Mouse (Mus musculus) midbrain, embryonic 12.5 days (tissue): ENCODE data around the gene Mcpt8. TPM values are rescaled to one million over a fixed set of nuclear protein-coding genes. Genes with fewer than 3 reads are reported as not detected.
"Not testable (repeated sequence)": the region's sequence is repeated elsewhere in the genome, so short reads cannot be mapped to it uniquely, and the experiment has no call there.

Source experiments
- ATAC-seq: fragments of 200-750 bp; cut with Nextera tagmentation; 2 replicates; pipeline ENCODE4 v1.8.0; 2017; ENCODE audit warnings: low read depth, moderate TSS enrichment, moderate library complexity; ENCODE audit not compliant: low FRiP score
- H3K27ac ChIP-seq: fragments of 300-500 bp; sonication (generic); replicated peaks from 2 replicates; pipeline ENCODE4 v1.5.1; 2016; ENCODE audit warnings: mild to moderate bottlenecking
- H3K27me3 ChIP-seq: fragments of 300-500 bp; sonication (generic); 2 replicates; pipeline ENCODE4 v1.6.1; 2016; ENCODE audit warnings: mild to moderate bottlenecking
- H3K36me3 ChIP-seq: fragments of 300-500 bp; sonication (generic); 2 replicates; pipeline ENCODE4 v1.6.1; 2016
- H3K4me1 ChIP-seq: fragments of 300-500 bp; sonication (generic); 2 replicates; pipeline ENCODE4 v1.6.1; 2016
- H3K4me2 ChIP-seq: fragments of 300-500 bp; sonication (generic); replicated peaks from 2 replicates; pipeline ENCODE4 v1.6.1; 2016; ENCODE audit warnings: mild to moderate bottlenecking, moderate library complexity
- H3K4me3 ChIP-seq: fragments of 300-500 bp; sonication (generic); 2 replicates; pipeline ENCODE4 v1.5.1; 2016; ENCODE audit warnings: mild to moderate bottlenecking
- H3K9ac ChIP-seq: fragments of 300-500 bp; sonication (generic); replicated peaks from 2 replicates; pipeline ENCODE4 v1.6.1; 2016; ENCODE audit warnings: mild to moderate bottlenecking, moderate library complexity
- H3K9me3 ChIP-seq: fragments of 300-500 bp; sonication (generic); 2 replicates; pipeline ENCODE4 v1.6.1; 2016; ENCODE audit warnings: mild to moderate bottlenecking
- WGBS: fragments of 180-500 bp; shearing (Covaris S2); methylation state at CpG from one replicate; pipeline ENCODE4 v1.1.7; 2016; 5-methylcytosine and 5-hydroxymethylcytosine counted together
- microRNA-seq: library from miRNA; unstranded; fragments of <30 nt; microRNA quantifications from one replicate; pipeline ENCODE4, GENCODE M21; 2017
- polyA plus RNA-seq: library from polyadenylated mRNA; unstranded; fragments of >200 nt; fragmentation: Nextera tagmentation; extraction: Ambion mirVana; gene quantifications from 2 replicates; pipeline ENCODE4 v1.2.1, GENCODE M21; 2016

Gene Mcpt8
- polyA plus RNA-seq, 1 experiment from 2014 or later = not detected

DNA sequence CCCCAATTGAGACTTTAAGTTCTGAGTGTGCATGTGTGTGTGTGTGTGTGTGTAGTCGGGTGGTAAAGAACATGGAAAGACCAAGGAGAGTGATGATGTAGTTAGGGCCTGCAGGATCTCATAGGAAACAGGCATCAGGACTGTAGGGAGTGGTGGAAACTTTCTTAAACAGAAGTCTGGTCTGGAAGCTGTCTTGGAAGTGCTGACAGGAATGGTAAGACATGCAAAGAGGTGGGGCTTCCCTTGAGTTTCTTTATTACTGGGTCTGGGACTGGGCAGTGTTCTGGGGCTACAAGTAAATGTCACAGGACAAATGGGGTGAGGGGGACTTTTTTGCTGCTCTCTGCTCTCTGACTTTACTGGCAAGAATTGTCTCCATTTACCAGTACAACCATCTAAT lies 12.5 kb upstream of the Mcpt8 start:
- H3K9me3 ChIP-seq = no peaks in the 10 kb centered on the region
- H3K27me3 ChIP-seq = no peaks in the 10 kb centered on the region
- H3K4me1 ChIP-seq = no peaks in the 10 kb centered on the region
- ATAC-seq = no peak
- no peak overlapping the region for H3K4me3 ChIP-seq
- no peak overlapping the region for H3K4me2 ChIP-seq
- WGBS = 75% methylated on average over 1 of the region's 1 CpGs
- H3K9ac ChIP-seq = no peak overlapping the region
- H3K36me3 ChIP-seq = no peaks in the 10 kb centered on the region
- no peak overlapping the region for H3K27ac ChIP-seq

DNA sequence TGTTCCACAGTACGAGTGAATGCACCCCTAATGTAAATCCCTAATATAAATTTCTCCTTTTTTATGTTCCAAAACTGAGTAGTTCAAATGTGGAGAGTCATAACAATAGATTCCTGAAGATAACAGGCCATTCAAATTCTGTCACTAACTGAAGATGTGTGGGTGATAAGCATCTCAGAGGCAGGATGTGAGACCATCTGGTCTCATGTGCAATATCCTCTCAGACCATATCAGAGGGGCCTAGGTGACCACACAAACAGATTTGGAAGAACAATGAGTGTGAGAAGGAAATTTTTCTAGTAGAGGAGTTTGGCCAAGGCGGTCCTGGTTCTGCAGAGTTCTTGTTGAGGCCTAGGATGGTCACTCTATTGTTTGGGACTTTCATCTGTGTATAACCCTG lies 8.3 kb upstream of the Mcpt8 start:
- Histone ChIP-seq H3K9me3 (no peaks in the 10 kb centered on the region), H3K4me2 (no peak overlapping the region), H3K27me3 (no peaks in the 10 kb centered on the region), H3K4me1 (no peaks in the 10 kb centered on the region), H3K27ac (no peak overlapping the region), H3K4me3 (no peak overlapping the region), H3K9ac (no peak overlapping the region), H3K36me3 (no peaks in the 10 kb centered on the region)
- WGBS = 81% methylated on average over 2 of the region's 2 CpGs
- no peak for ATAC-seq

DNA sequence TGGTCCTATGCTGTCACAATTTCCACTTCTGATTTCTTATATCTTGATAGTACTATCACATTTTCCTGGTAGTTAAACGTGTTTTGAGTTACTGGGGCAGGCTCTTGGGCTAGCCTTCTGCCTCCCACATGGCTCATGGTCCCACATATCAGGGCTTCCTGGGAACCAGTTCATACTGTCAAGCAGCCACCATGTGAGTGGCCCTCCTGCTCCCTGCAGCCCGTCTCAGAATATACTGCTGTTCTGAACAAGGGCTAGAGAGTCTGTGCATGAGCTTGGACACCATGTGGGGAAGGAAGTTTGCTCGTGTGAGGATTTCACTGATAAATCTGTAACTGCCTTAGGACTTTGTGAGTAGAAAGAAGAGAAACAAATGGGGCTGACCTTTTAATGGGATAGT lies 1.6 kb upstream of the Mcpt8 start:
- no peak overlapping the region for H3K4me3 ChIP-seq
- H3K36me3 ChIP-seq = no peaks in the 10 kb centered on the region
- WGBS = 86% methylated on average over 3 of the region's 3 CpGs
- H3K9ac ChIP-seq = no peak overlapping the region
- H3K27ac ChIP-seq = no peak overlapping the region
- H3K9me3 ChIP-seq = no peaks in the 10 kb centered on the region
- no peak overlapping the region for H3K4me2 ChIP-seq
- H3K27me3 ChIP-seq = no peaks in the 10 kb centered on the region
- no peak for ATAC-seq
- no peaks in the 10 kb centered on the region for H3K4me1 ChIP-seq

DNA sequence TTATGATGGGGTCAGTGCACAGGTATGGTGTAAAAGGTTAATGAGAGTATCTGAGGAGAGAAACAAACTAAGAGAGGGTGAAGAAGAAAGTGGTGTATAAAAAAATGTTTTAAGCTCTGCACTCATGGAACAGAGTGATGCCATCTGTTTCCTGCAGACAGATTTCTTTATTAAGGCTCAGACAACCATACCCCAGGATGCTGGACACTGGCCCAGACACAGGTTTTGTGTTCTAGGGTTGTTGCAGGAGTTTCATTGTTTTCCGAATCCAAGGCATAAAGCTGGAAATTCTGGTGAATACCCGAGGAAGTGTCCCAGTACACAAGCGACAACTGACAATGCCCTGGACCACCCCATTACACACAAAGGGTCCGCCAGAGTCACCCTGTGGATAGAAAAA lies 3.1 kb downstream of the Mcpt8 start:
- Histone ChIP-seq H3K27me3 (no peaks in the 10 kb centered on the region), H3K4me1 (no peaks in the 10 kb centered on the region), H3K4me3 (no peak overlapping the region), H3K27ac (no peak overlapping the region), H3K36me3 (no peaks in the 10 kb centered on the region), H3K9me3 (no peaks in the 10 kb centered on the region), H3K4me2 (no peak overlapping the region), H3K9ac (no peak overlapping the region)
- WGBS = 79% methylated on average over 4 of the region's 4 CpGs
- no peak for ATAC-seq

DNA sequence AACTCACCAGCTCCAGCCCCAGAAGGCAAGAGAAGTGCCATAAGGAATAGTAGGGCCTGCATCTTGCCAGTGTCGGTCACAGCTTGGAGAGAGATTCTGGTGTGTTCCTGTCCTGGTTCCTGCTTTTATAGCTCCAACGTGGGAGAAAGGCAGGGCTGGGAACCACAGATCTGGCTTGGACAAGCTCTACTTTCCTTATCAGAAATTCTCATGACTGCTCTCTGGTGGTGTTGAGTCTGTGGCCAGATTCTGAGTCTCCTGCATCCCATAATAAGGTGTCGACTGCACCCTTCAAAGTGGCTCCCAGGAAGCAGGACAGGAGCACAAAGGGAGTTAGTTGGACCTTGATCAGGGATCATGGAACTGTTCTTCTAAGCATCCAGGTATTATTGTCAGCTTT lies 22.9 kb downstream of the Mcpt8 start, which contains the start of gene Mcpt4:
Gene Mcpt4 (minus strand): TSS at position 101 of the 400 bp plus-strand sequence.
- not testable (repeated sequence) for H3K4me3 ChIP-seq, H3K9me3 ChIP-seq, H3K27me3 ChIP-seq, H3K27ac ChIP-seq, H3K9ac ChIP-seq, H3K36me3 ChIP-seq, ATAC-seq, H3K4me2 ChIP-seq, H3K4me1 ChIP-seq
- WGBS = 73% methylated on average over 3 of the region's 3 CpGs

DNA sequence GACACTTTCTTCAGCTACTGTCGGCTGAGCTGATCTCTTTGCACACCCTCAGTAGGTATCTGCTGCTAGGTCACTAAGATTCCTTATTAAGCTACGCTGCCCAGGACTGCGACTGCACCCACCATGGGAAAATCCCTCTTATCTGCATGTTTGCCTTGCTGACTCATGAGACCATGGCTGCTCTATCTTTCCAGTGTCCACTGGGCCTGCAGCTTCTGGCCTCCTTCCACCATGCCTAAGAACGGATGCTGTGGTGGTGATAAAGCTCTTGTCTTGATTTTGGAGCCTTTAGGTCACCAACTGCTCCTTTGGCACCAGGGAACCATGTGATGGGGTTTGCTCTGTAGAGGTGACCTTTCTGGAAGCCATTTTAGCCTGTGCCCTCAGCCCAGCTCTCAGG lies 27.4 kb downstream of the Mcpt8 start:
- Histone ChIP-seq H3K36me3 (no peaks in the 10 kb centered on the region), H3K4me3 (no peak overlapping the region), H3K4me1 (no peaks in the 10 kb centered on the region), H3K27me3 (no peaks in the 10 kb centered on the region), H3K9me3 (no peaks in the 10 kb centered on the region), H3K9ac (no peak overlapping the region), H3K27ac (no peak overlapping the region), H3K4me2 (no peak overlapping the region)
- no peak for ATAC-seq
- 88% methylated on average over 4 of the region's 4 CpGs for WGBS

DNA sequence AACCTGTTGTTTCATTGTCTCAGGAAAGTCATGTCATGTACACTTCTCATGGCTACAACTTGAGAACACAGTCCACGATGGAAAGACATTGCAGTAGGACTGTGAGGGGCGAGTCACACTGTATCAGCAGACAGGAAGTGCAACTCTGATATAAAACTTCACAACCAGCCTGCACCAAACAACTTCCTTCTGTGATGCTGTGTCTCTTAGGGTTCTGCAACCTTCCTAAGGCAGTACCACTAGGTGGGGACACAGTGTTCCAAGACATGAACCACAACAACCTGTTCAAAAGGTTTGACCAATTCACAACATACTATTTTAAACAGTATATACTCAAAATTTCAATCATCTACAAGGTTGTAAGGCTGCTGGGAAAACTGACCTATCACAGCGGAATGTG lies 29.7 kb downstream of the Mcpt8 start:
- no peak for ATAC-seq
- Histone ChIP-seq H3K27me3 (no peaks in the 10 kb centered on the region), H3K27ac (no peak overlapping the region), H3K4me2 (no peak overlapping the region), H3K36me3 (no peaks in the 10 kb centered on the region), H3K4me1 (no peaks in the 10 kb centered on the region), H3K4me3 (no peak overlapping the region), H3K9ac (no peak overlapping the region), H3K9me3 (no peaks in the 10 kb centered on the region)
- 94% methylated on average over 3 of the region's 3 CpGs for WGBS

DNA sequence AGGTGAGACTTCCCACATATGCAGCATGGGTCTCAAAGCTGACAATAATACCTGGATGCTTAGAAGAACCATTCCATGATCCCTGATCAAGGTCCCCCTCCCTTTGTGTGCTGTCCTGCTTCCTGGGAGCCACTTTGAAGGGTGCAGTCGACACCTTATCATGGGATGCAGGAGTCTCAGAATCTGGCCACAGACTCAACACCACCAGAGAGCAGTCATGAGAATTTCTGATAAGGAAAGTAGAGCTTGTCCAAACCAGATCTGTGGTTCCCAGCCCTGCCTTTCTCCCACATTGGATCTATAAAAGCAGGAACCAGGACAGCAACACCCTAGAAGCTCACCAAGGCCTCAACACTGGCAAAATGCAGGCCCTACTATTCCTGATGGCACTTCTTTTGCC lies 43.3 kb downstream of the Mcpt8 start, which contains the start of gene Mcpt2:
Gene Mcpt2 (plus strand): TSS at position 250 of the 400 bp plus-strand sequence.
- 81% methylated on average over 1 of the region's 1 CpGs for WGBS

DNA sequence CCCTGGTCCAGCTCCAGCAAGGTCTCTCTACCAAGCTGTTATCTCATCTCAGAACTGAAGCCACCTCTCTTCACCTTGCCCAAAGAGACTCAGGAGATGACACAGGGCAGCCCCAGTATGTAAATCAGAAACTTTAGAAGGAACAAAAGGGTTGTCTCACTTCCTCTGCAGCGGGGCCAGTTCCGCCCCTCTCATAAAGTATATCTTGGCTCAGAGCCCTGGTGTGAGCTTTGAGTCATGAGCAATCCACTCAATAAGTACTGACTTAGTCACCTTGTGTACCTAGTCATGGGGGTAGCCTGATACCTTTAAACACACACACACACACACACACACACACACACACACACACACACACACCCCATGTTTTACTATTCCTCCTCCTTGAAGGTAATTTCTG lies 50.6 kb downstream of the Mcpt8 start:
- no peak overlapping the region for H3K27ac ChIP-seq
- no peaks in the 10 kb centered on the region for H3K9me3 ChIP-seq
- H3K4me3 ChIP-seq = no peak overlapping the region
- H3K27me3 ChIP-seq = no peaks in the 10 kb centered on the region
- H3K9ac ChIP-seq = no peak overlapping the region
- ATAC-seq = no peak
- H3K36me3 ChIP-seq = no peaks in the 10 kb centered on the region
- no peak overlapping the region for H3K4me2 ChIP-seq
- H3K4me1 ChIP-seq = no peaks in the 10 kb centered on the region
- 92% methylated on average over 2 of the region's 2 CpGs for WGBS

More for the DNA sequence above, 43.3 kb downstream of the Mcpt8 start, which contains the start of gene Mcpt2:
- H3K27me3 ChIP-seq, H3K4me3 ChIP-seq, H3K9me3 ChIP-seq, ATAC-seq, H3K4me2 ChIP-seq, H3K27ac ChIP-seq, H3K9ac ChIP-seq, H3K36me3 ChIP-seq, H3K4me1 ChIP-seq: not testable (repeated sequence)

Small RNA genes within 50 kb of the gene (microRNA-seq; reads per million reads assigned to microRNA genes)
- gene Mir6949 = not detected

Other genes starting within 250 kb of the Mcpt8 start
- 27.6 and 28.0 TPM in 2 replicates for gene Nynrin, start 231.3 kb downstream of the Mcpt8 start, polyA plus RNA-seq
- 0.12 and 0.15 TPM in 2 replicates for gene Cbln3, start 200.9 kb downstream of the Mcpt8 start, polyA plus RNA-seq
- 21.5 and 22.4 TPM in 2 replicates for gene Khnyn, start 200.3 kb downstream of the Mcpt8 start, polyA plus RNA-seq
- 41.3 and 44.6 TPM in 2 replicates for gene Sdr39u1, start 185.0 kb downstream of the Mcpt8 start, polyA plus RNA-seq
- gene Cma1, start 140.6 kb downstream of the Mcpt8 start, polyA plus RNA-seq = not detected in 2 replicates
- not detected in 2 replicates for gene Cma2, start 134.3 kb downstream of the Mcpt8 start, polyA plus RNA-seq
- not detected in 2 replicates for gene Mcpt1, start 67.3 kb downstream of the Mcpt8 start, polyA plus RNA-seq
- not detected in 2 replicates for gene Mcpt9, start 54.8 kb downstream of the Mcpt8 start, polyA plus RNA-seq
- not detected in 2 replicates for gene Mcpt2, start 43.2 kb downstream of the Mcpt8 start, polyA plus RNA-seq
- gene Mcpt4, start 23.0 kb downstream of the Mcpt8 start, polyA plus RNA-seq = not detected in 2 replicates
- not detected in 2 replicates for gene Ctsg, start 17.3 kb upstream of the Mcpt8 start, polyA plus RNA-seq
- gene Gzme, start 35.4 kb upstream of the Mcpt8 start, polyA plus RNA-seq = not detected in 2 replicates
- not detected in 2 replicates for gene Gzmd, start 47.3 kb upstream of the Mcpt8 start, polyA plus RNA-seq
- not detected in 2 replicates for gene Gzmg, start 74.3 kb upstream of the Mcpt8 start, polyA plus RNA-seq
- not detected in 2 replicates for gene Gzmn, start 89.3 kb upstream of the Mcpt8 start, polyA plus RNA-seq
- gene Gzmf, start 126.1 kb upstream of the Mcpt8 start, polyA plus RNA-seq = not detected in 2 replicates
- 0.20 TPM in 1 of 2 replicates, not detected in the other for gene Gzmc, start 149.4 kb upstream of the Mcpt8 start, polyA plus RNA-seq
- not detected in 2 replicates for gene Gzmb, start 177.0 kb upstream of the Mcpt8 start, polyA plus RNA-seq